Mouse (Mus musculus) c-Kit-positive CD71-positive TER-119-negative erythroid progenitor cells, embryonic 14.5 days (primary cell): ENCODE results near the gene Pitpnc1.

Source experiments
- DNase-seq: peaks from one replicate; pipeline ENCODE4 v3.0.0-alpha.2; 2013; ENCODE audit warnings: low read depth

Pitpnc1 gene

DNA sequence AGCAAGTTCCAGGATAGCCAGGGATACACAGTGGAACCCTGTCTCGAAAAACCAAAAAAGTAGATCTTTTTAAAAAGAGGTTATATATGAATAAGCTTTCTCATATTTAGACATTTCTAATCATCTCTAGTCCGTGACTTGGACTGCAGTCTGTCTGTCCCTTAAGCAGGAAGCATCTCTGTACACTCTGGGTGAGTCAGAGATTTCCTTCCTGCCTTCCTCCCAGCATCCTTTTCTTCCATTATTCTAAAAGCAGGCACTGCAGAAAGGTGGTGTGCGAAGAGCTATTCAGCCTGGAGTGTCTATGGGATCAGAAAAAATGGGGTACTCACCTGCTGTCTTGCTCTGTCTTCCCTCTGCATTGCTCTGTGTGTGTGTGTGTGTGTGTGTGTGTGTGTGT is 100.0 kb downstream of the Pitpnc1 start:
- DNase-seq, result no peak

DNA sequence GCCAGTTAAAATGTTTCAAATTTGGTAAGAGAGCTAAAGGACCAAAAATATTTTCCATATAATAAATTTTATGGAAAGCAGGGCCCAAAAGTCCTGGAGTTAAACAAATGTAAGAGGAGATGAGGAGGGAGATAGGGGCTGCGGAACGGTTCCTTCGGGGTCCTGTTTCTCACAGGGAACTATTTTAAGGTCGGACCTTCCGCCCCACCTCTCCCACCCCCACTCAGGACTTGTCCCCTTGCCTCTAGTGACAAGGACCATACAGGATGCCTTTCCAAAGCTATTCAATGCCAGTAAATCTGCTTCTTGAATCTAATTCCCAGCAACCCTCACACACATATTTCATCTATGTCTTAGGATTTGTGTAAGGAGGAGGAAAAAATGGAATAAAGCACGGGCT is 100.8 kb downstream of the Pitpnc1 start:
- DNase-seq, result no peak

DNA sequence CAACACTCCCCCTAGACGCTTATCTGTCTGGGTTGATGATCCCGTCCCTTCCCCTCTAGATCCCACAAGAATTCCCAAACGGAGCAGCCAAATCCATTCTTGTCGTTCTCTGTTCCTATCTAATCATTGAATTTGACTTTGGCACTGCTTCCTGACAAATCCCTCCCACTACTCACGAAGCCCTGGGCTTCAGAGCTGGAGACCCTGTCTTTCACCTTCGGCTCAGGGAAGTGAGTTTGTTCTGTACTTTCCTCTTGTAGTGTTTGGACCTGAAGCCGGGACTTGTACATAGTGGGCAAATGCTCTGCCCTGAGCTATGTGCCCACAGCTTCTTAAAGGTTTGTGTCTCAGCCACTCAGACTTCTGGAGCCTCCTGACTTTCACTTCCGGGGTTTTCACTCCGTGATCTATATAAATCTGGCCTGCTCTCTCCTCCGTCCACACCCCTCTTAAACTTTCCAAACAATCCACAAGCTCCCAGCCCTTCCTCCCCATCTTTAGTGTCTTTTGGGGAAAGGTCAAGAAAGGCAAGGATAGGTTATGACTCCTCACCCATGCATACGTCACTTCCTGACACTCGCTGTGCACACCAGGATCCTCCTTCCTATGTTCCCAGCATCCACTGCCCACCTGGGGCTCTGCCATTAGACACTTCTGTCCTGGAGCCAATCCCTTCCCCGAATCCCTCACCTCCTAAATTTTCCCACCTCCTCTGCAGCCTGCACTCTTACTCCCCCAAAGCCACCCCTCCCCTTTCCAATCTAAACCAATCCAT is 104.4 kb downstream of the Pitpnc1 start:
- DNase-seq, result no peak

DNA sequence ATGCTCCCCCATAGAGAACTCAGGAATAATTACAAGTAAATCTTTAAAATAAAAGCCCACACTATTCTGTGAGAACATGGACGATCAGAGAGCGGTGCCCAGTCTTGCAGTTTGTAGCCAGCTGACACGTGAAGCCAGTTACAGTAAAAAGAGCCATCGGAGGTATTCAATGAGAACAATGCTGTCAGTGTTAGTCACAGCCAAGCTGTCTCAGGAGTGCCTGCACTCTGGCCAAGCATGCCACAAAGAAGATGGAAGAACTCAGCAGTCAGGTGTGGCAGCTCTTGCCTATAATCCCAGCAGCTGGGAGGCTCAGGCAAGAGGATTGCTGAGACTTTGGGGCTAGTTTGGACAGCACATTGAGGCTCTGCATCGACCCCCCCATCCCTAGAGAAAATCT is 111.8 kb downstream of the Pitpnc1 start:
- DNase-seq, result no peak

DNA sequence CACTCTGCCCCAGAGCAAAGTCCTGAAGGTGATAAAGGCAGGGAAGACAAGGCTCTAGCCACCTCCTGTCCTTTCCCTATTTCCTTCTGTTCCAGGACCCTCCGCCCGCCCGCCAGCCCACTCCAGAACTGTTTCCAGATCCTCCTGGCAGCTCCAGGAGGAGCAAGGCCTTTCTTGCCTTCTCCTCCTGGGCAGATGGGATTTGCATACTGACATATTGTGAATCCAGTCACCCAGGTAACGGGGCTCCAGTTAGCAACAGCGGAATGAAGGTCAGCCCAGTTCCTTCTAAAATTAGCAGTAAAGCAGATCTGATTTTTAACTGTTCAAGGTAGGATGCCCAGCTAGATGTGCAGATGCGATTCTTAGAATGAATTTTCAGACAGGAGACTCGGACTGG is 114.3 kb downstream of the Pitpnc1 start:
- no peak for DNase-seq

DNA sequence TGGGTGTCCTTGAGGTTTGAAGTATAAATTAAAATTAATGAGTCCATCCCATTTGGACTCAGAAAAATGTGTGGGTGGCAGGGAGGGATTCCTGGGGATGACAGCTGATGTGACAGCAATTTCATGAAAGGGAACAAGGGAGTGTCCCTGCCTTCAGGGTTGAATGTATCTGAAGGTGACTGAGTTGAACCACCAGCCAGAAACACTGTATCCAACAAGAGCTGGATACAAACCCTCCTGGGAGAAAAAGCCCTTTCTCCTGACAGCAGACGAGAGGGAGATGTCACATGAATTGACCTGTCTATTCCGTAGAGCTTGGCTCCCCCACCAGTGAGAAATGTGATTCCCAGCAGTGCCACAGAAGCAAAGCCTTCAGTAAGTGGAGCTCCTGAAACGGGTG is 115.0 kb downstream of the Pitpnc1 start:
- DNase-seq, result no peak

DNA sequence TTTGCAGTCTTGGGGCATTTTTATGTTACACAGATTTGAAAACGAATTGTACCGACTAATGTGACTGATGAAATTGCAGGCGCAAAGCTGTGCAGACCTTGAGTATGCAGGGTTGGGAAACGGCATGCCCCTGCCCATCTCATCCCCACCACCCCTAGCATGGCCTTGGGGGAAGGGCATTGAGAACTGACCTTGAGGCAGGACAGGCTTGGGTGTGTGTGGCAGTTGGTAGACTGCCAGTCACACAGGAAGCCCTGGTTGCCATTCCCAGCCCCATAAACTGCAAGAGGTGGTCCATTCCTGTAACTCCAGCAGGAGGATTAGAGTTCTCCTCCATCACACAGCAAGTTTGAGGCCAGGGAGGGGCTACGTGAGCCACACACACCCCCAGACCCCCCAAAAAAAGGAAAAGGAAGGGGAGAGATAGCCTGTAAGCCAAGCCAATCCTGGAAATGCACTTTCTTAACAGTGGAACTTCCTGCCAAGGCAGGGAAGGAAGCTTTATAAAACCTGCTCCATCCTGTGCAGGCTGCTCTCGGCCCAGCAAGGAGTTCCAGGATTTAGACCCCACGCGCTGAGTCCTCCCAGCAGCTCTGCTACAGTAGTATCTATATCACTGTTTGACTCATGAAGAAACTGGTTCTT is 115.9 kb downstream of the Pitpnc1 start:
- no peak for DNase-seq

DNA sequence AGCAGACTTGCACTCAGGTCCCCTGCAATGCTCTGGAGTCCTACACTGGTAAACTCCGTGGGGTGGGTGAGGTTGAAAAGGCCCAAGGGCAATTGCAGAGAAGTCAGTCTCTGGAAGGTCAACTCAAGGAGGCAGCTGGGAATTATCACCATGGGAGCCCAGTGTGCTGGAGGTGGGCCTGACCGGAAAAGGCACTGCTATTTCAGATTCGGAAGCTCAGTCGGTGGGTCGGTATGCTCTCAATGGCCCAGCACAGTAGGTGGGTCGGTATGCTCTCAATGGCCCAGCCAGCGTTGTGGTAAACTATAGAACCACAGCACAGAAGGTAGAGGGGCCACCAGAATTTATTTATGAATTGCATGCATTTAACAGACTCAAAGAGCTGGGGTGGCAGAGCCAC is 117.9 kb downstream of the Pitpnc1 start:
- DNase-seq, result no peak

DNA sequence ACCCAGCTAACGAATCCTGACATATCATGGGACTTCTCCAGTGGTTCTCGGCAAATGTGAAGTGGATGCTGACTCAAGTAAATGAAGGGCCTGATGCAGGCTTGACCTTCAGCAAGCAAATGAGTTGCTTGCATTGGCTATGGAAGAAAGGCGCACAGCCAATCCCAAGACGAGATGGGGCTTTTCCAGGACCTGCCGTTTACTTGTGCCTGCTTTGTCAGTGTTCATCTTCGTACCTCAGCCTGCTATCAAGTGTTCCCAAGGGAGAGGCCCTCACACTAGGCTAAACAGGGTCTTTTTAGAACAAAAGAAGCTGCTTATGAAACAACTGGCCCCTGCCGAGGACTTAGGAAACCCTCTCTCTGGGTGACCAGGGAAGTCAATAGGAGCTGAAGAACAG is 120.7 kb downstream of the Pitpnc1 start:
- DNase-seq, result no peak

DNA sequence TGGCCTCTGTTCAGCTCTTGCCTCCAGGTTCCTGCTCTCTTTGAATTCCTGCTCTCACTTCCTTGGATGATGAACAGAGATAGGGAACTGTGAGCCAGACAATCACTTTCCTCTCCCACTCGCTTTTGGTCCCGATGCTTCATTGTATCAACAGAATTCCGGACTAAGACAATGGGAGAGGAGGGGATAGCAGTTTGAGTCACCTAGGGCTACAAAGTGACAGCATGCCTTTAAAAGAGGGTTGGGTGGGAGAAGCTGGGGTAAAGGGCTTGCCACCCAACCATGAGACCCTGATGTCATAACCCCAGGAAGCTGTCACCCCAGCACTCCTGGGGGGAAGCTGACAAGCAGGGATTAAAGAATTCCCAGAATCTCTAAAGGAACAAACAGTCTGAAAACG is 127.5 kb downstream of the Pitpnc1 start:
- no peak for DNase-seq

DNA sequence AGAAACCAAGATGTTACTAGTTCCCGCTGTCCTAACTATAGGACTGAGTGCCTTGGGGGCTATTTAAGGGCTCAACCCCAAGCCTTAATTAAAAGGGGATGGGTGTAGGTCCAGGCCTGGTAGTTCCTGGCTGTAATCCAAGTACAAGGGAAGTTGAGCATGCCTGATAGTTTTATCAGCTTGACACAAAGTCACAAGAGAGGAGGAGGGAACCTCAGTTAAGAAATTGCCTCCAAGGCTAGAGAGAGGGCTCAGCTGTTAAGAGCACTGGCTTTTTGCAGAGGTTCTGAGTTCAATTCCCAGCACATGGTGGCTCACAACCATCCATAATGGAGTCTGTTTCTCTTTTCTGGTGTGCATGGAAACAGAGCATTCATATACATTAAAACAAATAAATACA is 128.1 kb downstream of the Pitpnc1 start:
- peak; percentile 42 for DNase-seq

DNA sequence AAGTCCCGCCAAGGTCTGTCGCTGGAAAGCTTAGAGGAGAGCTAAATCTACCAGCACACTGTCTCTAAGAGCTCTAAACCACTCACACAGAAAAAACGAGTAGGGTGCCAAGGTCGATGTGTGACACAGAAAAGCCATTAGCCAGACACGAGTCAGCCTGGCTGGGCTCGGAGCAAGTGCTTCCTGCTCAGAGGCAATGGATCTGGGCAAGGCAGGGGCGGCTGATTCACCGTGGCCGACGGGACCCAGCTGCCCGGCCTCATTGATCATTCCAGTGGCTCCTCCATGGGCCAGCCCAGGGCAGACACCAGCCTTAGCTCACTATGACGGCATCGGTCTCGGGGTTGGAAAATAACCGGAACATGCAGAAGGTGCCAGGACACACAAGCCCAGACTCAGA is 129.2 kb downstream of the Pitpnc1 start:
- DNase-seq, result no peak

DNA sequence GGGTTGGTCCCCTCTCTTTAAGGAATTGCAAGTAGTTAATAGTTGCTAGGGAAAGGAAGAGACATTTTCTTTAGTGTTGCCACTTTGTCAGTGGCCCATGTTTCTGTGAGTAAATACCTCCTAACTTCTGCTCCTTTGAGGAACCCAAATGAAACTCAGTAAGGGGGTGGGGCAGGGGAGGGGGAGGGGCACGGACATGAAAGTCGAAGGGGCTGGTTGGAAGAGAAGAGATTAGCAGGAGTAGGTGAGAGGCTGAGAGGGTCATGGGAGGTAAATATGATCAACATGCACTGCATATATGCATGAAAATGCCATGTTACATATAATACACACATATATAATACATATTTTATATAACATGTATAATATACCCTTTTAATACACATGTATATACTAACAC is 129.7 kb downstream of the Pitpnc1 start:
- DNase-seq, result no peak

DNA sequence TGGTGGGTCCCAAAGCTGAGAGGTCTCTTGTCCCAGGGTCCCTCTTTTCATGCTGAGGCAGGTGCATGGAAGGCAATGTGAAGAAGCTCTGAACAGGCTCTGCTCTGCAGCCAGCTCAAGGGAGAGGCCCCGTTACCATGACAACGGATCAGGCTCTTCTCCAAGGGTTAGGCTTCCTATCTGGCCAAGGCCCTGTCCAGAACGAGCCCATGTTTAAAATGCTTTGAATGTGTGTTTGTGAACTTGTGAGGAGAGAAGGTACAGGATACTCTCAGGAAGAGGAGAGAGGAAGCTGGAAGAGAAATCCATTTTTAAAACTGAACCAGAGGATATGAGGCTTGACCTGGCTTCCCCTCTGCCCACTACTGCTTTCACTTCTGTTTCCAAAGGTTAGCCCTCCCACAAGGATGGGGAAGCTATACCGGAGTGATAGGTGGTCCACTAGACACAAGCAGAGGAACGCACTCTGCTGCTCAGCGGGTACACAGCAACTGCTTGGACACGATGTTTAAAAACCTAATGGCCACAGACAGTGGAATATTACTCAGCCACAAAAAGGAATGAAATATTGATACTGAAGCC is 131.2 kb downstream of the Pitpnc1 start:
- DNase-seq, result no peak

DNA sequence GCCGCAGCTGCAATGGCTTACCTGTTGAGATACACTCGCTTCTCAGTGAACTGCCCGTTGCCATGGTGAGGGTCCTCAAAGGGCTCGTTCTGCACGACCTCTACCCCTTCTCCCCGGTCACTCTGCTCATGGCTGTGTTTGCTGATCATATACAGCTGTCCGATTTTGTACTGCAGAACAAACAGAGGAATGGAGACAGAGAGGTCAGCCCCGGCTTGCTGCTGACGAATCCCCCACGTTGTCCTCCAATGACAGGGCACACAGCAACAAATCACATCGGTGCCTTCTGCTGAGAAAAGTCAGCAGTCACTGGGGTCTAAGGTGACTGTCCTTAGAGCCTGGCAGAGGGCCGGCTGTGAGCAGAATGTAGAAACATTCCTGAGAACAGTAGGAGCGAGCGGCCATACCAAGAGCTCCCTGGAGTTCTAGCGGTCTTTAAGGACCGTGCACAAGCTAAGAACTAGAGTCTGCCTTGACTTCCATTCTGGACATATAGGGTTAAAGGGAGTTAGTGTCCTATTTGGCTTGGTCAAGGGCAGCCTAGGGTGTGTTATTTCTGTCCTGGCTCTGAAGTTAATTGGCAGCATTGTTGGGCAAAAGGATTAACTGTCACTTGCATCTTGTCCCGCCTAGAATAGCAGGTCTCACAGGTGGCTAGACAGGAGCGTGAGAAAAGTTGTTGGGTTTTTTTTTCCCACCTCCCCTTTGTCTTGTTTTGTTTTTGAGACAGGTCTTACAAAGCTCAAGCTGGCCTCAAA is 132.9 kb downstream of the Pitpnc1 start:
- no peak for DNase-seq

DNA sequence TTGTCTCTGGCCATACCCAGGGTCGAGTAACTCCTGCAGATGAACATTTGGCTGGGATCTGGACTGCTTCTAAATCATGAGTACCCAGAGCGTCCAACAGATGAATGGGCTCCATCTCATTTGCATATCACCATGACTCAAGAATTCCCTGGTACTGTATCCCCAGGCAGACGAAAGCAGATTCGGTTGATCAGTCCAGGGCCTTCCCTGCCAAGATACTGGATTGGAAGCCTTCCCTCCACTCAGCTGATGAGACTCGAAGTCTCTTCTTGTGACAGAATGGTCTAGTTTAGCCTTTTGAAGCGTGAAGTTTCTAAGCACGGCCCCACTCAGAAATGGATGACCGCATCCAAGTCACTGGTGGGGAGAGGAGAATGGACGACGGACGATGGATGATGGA is 134.7 kb downstream of the Pitpnc1 start:
- DNase-seq, result no peak

DNA sequence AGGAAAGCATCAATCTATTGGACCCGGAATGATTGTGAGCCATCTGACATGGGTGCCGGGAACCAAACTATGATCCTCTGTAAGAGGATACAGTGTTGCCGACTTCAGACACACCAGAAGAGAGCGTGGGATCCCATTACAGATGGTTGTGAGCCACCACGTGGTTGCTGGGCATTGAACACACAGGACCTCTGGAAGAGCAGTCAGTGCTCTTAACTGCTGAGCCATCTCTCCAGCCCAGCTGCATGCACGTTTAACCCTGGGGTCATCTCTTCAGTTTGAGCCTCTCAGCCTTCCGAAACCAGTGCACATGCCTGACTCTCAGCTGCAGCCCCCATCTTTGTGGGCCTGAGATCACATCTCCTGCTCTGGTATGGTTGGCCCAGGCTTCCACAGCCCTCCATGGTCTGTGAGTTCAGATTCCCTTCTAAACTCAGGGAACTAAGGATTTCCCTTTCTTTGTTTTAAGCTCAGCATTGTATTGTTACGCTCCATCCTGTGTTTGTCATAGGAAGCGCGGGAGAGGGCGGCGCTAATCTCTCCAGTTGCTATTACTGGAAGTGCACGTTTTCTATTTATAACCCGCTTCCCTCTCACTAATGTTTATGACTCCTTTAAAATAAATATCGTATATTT is 135.5 kb downstream of the Pitpnc1 start:
- no peak for DNase-seq

DNA sequence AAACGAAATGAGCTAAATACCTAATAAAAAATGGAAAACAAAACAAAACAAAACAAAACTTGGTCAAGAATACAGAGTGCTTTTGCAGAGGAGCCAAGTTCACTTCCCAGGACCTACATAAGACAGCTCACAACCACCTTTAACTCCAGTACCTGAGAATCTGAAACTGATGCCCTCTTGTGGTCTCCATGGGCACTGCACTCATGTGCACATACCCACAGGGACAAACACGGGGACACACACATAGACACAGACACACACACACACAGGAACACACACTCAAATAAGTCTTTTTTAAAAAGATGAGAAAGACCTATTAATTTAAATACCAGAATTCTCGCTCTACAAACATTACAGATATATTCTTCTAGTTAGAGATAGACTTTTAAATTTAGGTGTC is 137.6 kb downstream of the Pitpnc1 start:
- DNase-seq, result no peak

DNA sequence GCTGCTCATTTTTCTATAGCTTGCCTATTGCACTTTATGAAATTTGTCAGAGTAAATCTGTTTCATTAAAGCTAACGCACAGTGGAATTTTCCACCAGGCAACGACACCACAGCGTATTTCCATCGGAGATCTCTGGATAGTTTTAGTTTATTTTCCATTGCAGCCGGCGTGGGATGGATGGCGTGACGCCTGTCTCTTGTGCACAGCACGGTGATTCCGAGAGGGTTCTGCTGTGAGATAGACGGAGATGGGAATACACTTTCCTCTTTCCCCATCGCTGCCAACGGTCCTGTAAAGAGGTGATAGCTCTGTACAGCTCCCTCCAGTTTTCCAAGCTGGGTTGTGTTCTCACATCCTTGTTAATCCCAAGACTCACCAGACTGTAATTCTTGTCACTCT is 138.2 kb downstream of the Pitpnc1 start:
- no peak for DNase-seq

DNA sequence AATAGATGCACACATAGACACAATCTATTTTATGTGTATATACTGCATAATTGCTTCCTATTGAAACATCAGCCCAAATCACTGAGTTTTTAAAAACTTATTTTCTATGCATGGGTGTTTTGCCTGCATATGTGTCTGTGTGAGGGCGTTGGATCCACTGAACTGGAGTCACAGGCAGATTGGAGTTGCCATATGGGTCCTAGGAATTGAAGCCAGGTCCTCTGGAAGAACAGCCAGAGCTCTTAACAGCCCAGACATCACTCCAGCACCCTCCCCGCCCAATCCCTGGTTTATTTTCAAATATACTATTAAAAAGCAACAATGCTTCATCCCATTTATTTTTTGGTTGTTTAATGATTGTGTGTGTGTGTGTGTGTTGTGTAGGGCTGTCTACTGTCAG is 139.1 kb downstream of the Pitpnc1 start:
- DNase-seq, result no peak

DNA sequence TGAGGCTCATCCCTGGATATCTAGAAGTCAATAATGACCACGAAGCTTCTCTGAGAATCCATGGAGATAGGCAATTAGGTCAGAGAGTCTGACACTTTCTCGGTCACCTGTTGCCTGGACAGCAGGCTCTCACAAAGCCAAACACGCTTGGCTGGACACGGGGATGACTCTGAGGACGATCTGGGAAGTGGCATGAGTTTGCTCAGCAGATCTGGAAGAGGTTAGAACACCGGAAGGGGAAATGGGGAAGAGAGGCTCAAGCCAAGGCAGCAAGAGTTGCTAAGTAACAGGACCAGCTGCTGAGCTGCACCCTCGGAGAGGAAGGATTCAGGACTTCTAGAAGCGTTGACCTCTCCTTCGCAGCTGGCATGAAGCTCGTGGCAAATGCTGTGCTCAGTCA is 143.2 kb downstream of the Pitpnc1 start:
- no peak for DNase-seq
